Mouse (Mus musculus) cortical plate, adult 2 months (tissue): ENCODE measurements around the gene Trim7.

ENCODE experiments used
- CTCF ChIP-seq: fragments of 200-500 bp; IDR thresholded peaks from 2 replicates; pipeline ENCODE4 v1.5.1; 2011; ENCODE audit warnings: mild to moderate bottlenecking, control low read depth, low read length; ENCODE audit not compliant: insufficient read depth; ENCODE audit errors: extremely low read depth
- POLR2A ChIP-seq: fragments of 200-500 bp; IDR thresholded peaks from 2 replicates; pipeline ENCODE4 v1.6.1; 2011; ENCODE audit warnings: mild to moderate bottlenecking, low read length, control low read depth; ENCODE audit not compliant: insufficient read depth; ENCODE audit errors: extremely low read depth

DNA sequence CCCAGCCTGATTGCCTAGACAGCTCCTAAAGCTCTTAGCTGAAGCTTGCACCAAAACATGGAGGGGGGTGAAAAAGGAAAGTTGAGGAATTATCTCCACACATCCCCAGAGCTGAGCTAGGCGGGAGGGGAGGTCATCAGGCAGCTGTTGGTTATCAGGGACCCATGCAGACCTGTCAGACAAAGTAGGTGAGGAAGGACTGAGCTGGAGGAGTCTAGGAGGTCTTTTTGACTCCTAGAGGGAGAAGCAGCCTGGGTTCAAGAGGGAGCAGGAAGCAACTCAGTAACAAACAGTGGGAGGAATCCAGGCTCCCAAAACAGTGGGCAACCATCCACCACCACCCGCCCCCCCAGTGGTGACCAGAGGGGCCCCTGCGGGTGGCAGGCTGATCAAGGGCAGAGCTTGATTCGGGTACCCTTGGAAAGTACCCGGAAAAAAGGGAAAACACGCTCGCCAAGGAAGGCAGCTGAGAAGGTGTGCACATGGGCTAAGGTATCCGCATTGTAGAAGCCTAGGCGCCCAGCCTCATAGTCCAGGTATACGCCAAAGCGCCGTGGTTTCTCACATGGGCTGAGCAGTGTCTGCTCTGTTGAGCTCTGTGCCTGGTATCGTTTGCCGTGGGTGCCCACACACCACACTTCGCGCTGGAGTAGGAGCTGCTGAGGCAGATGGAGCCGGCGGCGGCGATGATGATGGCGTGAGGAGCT is 18.9 kb upstream of the Trim7 start:
- no peak for TF ChIP-seq CTCF
- TF ChIP-seq POLR2A: peak; percentile 33; the same call in 1 of the 2 replicates
